Mouse (Mus musculus) left cerebral cortex, postnatal 36 days (tissue): ENCODE results near the gene Gpr83. TPM values are rescaled to one million over a fixed set of nuclear protein-coding genes. Genes with fewer than 3 reads are reported as not detected.
"Not testable (repeated sequence)": the region's sequence is repeated elsewhere in the genome, so short reads cannot be mapped to it uniquely, and the experiment has no call there.

Source experiments
- DNase-seq, 2 experiments: peaks; one replicate each; pipeline ENCODE4 v3.0.0; 2021 to 2022; ENCODE audit warnings: low spot score in 2 of 2, mixed read lengths in 1 of 2
- intact Hi-C: fragments of 180-260 bp; cut with DNase I; formaldehyde crosslinking; loops from one replicate; pipeline ENCODE4 v1.15.1; 2025
- total RNA-seq, 2 experiments: library from RNA; stranded (reverse); gene quantifications; 2 replicates each; pipeline ENCODE4 v1.2.3; 2021

Gene Gpr83
- total RNA-seq, 2 experiments from 2014 or later, result 21.7 to 27.3 TPM

- intact Hi-C loops, result no loop called here
- DNase-seq, result no peak
Measured at GRCm38 (mm10) chr9:14864726-14865125, 4.7 kb downstream of the Gpr83 start.

GRCm38 (mm10) chr9:14866957-14867356, 6.9 kb downstream of the Gpr83 start:
- peak; percentile 46 to 61 for DNase-seq
- intact Hi-C loops, result loop anchor here (1.0 kb wide), 1 partner anchor 148 kb away; no protein-coding TSS in a partner anchor

- no peak for DNase-seq
- intact Hi-C loops, result no loop called here
Measured at GRCm38 (mm10) chr9:14868326-14868725, 8.3 kb downstream of the Gpr83 start.

- intact Hi-C loops, result no loop called here
- no peak for DNase-seq
Measured at GRCm38 (mm10) chr9:14870377-14870776, 10.4 kb downstream of the Gpr83 start.

- no peak for DNase-seq
- intact Hi-C loops, result no loop called here
Measured at GRCm38 (mm10) chr9:14870802-14871201, 10.8 kb downstream of the Gpr83 start.

GRCm38 (mm10) chr9:14871536-14871935, 11.5 kb downstream of the Gpr83 start:
- intact Hi-C loops, result no loop called here
- no peak for DNase-seq

- no peak for DNase-seq
- intact Hi-C loops, result no loop called here
Measured at GRCm38 (mm10) chr9:14872181-14872930, 12.3 kb downstream of the Gpr83 start.

- intact Hi-C loops, result no loop called here
Measured at GRCm38 (mm10) chr9:14875743-14876507, 15.9 kb downstream of the Gpr83 start.

GRCm38 (mm10) chr9:14876566-14876965, 16.6 kb downstream of the Gpr83 start:
- intact Hi-C loops, result not testable (repeated sequence)

More at GRCm38 (mm10) chr9:14875743-14876507, 15.9 kb downstream of the Gpr83 start:
- DNase-seq, result no peak

GRCm38 (mm10) chr9:14884641-14885040, 24.6 kb downstream of the Gpr83 start:
- intact Hi-C loops, result no loop called here
- DNase-seq, result no peak

More at GRCm38 (mm10) chr9:14876566-14876965, 16.6 kb downstream of the Gpr83 start:
- not testable (repeated sequence) for DNase-seq

GRCm38 (mm10) chr9:14885151-14885550, 25.1 kb downstream of the Gpr83 start:
- no peak for DNase-seq
- intact Hi-C loops, result no loop called here

- no peak for DNase-seq
- intact Hi-C loops, result no loop called here
Measured at GRCm38 (mm10) chr9:14885954-14886353, 25.9 kb downstream of the Gpr83 start.

GRCm38 (mm10) chr9:14887787-14888382, 27.9 kb downstream of the Gpr83 start:
- no peak for DNase-seq
- intact Hi-C loops, result no loop called here

GRCm38 (mm10) chr9:14888671-14889070, 28.7 kb downstream of the Gpr83 start:
- no peak for DNase-seq
- intact Hi-C loops, result no loop called here

- DNase-seq, result no peak
- intact Hi-C loops, result no loop called here
Measured at GRCm38 (mm10) chr9:14890699-14891098, 30.7 kb downstream of the Gpr83 start.

GRCm38 (mm10) chr9:14891891-14892290, 31.9 kb downstream of the Gpr83 start:
- intact Hi-C loops, result no loop called here
- no peak for DNase-seq

GRCm38 (mm10) chr9:14893388-14893787, 33.4 kb downstream of the Gpr83 start:
- intact Hi-C loops, result no loop called here
- no peak for DNase-seq

- DNase-seq, result no peak
- intact Hi-C loops, result no loop called here
Measured at GRCm38 (mm10) chr9:14894628-14895027, 34.6 kb downstream of the Gpr83 start.

GRCm38 (mm10) chr9:14895237-14895835, 35.3 kb downstream of the Gpr83 start:
- intact Hi-C loops, result no loop called here
- DNase-seq, result no peak

- intact Hi-C loops, result no loop called here
- no peak for DNase-seq
Measured at GRCm38 (mm10) chr9:14897102-14897501, 37.1 kb downstream of the Gpr83 start.
